Mouse (Mus musculus): ENCODE measurements around the gene Creld2.

GRCm38 (mm10) chr15:88828800-88829705 is 9.6 kb downstream of the Creld2 start:
- TF ChIP-seq CTCF (IDR thresholded peaks at IDR 0.05; ENCODE audit: insufficient read depth, low read depth, low read length) (peak; percentile 79), POLR2A (IDR thresholded peaks at IDR 0.05; ENCODE audit: insufficient read depth, low read depth, low read length) (no peak)

Measured in olfactory bulb, adult 2 months (tissue).